Mouse (Mus musculus) spleen, adult 2 months (tissue): ENCODE results near the gene Zfp853.

Source experiments
- CTCF ChIP-seq: fragments of 200-500 bp; IDR thresholded peaks from 2 replicates; pipeline ENCODE4 v1.5.1; 2011; ENCODE audit warnings: mild to moderate bottlenecking, inconsistent platforms; ENCODE audit not compliant: insufficient read depth, insufficient read length, insufficient replicate concordance; ENCODE audit errors: extremely low read depth
- POLR2A ChIP-seq: fragments of 200-500 bp; IDR thresholded peaks from 2 replicates; pipeline ENCODE4 v1.6.1; 2011; ENCODE audit warnings: low read depth, low read length, inconsistent platforms

- TF ChIP-seq CTCF (no peak), POLR2A (no peak)
Measured at GRCm38 (mm10) chr5:143308825-143309224, 15.4 kb upstream of the Zfp853 start.
